Mouse (Mus musculus): ENCODE measurements around the gene Rhot2.

Gene Rhot2

DNA sequence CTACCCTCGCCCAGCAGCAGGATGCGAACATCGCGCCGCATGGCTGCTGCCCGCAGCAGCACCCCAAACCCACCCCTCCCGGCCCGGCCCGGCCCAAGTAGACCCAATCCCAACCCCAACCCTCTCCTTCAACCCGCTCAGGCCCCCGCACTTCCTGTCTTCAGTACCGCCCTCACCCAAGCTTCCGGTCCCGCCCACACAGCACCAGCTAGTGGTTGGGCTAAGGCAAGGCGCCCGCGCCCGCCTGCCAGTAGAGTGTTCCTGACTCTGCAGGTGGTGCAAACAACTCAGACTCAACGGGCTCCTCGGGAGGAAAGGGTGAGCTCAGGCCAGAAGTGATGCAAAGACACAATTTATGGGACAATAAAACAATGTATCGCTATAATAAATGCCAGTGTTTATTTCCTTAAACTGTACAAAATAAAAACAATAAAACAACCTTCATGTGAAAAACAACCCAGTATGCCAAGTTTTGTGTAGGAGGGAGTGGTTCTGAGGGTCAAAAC, at the start of gene Rhot2:
Rhot2 (minus strand) TSS at position 456 of the 506 bp plus-strand sequence.
- no peak for DNase-seq (ENCODE audit: extremely low spot score, low read depth, low spot score)

DNA sequence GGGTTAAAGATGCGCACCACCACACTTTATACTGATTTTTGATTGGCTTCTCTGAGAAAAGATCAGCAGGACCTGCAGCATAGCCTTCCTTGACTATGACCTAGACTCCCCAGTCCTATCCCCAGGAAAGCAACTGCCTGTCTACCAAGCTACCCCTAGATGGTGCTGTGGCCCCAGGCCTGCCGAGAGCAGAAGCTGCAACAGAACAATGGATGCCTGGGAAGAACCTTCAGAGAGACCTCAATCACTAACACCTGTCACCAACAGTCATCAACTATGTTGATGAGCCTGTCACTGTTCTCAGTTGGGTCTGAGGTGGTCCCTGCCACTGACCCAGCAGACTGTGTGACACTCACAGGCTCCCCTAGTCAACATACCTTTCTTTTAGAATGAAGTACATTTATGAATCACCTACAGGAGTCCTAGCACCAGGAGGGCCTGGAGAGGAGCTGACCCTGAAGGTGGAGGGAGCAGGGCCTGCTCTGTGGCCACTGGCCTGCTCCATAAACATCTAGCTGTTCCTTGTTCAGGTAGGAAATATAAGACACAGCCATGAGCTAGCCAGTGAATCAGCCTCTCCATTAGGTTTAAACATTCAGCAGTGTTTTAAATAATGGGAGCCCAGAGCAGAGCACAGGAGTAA, 49.4 kb upstream of the Rhot2 start:
- no peak for DNase-seq (ENCODE audit: extremely low spot score, low read depth, low spot score)

DNA sequence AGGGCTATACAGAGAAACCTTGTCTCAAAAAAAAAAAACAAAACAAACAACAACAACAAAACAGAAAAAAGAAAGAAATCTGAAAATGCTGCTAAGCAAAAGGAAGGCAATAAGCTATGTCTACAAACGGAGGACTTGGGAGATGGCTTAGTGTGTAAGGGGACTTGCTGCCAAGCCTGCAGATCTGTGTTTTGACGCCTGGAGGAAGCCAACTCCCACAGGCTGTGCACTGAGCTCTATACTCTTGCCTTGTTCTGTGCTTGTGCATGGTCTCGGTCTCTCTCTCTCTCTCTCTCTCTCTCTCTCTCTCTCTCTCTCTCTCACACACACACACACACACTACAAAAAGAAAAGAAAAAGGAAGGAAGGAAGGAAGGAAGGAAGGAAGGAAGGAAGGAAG, 44.2 kb upstream of the Rhot2 start:
- no peak for DNase-seq (ENCODE audit: extremely low spot score, low read depth, low spot score)

DNA sequence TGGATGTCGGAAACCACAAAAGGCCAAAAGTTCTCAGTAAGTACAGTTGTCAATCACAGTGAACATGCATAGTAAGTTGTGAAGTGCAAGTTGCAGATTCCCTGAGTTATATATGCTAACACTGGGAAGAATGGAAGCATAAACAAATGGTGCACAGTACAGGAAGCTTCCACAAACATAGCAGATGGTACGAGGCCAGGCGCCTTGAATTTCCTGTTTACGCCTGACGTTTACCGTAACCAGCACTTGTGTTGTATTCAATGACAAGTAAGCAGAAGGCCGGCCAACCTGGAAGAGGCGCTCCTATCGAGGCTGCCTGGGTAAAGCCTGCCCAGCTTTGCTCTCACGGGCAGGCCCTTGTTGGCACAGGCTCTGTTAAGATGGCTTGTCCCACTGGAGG, 42.8 kb upstream of the Rhot2 start:
- no peak for DNase-seq (ENCODE audit: extremely low spot score, low read depth, low spot score)

DNA sequence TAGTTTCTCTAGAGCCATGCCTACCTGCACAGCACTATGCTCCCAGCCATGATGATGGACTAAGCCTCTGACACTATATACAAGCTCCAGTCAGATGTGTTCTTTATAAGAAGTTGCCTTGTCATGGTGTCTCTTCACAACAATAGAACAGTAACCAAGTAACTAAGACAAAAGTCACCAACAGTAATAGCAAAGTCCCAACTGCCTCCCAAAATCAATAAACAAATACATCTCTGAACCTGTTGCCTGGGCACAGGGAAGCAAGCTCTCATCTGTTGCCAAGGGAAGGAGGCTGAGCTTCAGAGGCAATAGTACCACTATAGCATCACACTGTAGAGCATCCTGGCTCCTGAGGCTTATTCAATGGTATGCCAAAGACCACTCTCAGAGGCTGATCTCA, 42.2 kb upstream of the Rhot2 start:
- no peak for DNase-seq (ENCODE audit: extremely low spot score, low read depth, low spot score)

DNA sequence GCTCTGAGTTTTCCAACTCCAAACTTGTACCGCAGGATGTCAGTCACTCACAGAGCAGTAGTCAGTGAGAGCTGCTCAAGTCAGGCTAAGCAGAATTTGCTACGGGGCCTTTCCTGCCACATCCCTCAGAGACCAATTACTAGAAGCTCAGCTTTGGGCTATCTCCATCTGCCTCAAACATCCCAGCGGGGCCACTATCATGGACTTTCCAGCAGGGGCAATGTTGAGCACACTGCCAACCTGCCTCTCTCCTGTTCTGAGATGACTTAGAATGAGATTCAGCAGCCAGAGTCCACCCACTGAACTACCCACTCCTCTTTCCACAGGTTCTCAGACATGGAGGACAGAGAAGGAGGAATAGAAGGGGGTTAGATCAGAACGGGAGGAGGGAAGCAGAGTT, 41.0 kb upstream of the Rhot2 start:
- no peak for DNase-seq (ENCODE audit: extremely low spot score, low read depth, low spot score)

DNA sequence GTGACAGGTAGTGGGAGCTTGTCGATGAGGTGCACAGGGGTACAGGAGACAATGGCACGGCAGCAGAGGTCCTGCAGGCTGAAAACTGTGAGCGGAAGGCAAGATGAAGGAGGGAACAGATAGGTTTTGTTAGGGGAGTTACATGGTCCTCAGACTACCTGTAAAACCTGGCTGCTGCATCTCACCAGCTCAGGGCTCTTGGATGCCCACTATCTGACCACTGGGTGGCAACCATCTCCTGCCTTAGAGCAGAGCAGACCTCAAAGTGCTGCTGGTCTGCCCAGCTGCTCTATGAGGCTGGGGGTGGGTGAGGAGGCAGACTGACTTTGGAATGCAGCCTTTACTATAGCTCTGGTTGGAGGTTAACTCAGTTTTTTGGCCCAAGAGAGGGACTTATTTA, 39.2 kb upstream of the Rhot2 start:
- DNase-seq (ENCODE audit: extremely low spot score, low read depth, low spot score), result no peak

DNA sequence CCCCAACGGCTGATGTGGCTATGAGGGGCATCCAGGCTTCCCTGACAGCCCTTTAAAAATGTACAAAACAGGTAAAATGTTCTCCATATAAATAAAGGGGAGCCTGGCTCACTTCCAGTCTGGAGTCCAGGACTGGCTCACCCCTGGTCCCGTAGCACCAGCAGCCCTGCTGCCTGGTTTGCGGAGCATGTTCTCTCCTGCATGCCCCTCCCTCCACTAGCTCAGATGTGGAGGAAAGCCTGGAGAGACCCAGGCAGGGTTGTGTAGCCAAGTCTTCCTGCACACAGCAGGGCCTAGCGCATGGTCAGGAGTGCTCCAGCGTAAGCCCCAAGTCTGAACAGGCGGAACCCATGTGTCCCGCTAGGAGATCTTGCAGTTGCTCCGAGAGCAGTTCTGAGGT, 38.6 kb upstream of the Rhot2 start:
- no peak for DNase-seq (ENCODE audit: extremely low spot score, low read depth, low spot score)

DNA sequence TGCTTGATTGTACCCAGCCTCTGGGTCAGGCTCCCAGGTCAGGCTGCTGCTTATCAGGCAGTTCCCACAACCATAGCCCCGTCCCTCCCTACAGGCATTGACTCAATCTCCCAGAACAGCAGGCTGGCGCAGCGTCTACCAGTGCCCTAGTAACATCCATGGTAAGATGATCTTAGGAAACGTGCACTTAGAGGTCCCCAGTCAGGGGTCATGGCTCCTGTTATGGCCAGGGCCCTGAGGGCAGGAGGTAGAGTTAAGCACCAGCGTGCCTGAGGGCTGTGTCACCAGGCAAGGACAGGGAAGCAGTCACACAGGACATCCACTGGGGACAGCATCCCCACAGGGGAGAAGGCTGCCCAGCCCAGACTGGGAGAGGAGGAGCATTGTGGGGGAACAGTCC, 37.7 kb upstream of the Rhot2 start:
- no peak for DNase-seq (ENCODE audit: extremely low spot score, low read depth, low spot score)

DNA sequence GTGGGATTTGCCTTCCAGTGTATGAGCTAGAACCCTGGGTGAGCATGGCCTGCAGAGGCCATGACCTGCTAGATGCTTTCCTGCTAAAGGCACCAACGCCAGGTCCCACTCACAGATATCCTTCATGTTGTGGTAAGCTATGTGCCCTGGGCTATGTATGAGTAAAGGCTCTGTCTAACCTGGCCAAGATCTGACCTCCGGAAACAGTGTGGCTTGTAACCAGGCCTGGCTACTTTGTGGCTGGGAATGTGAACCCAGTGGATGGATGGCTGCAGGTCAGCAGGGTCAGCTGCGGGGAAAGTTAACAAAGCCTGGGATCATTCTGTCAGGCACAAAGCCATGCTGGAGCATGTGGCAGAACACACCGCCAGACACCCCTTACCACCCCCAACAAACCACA, 37.0 kb upstream of the Rhot2 start:
- no peak for DNase-seq (ENCODE audit: extremely low spot score, low read depth, low spot score)

DNA sequence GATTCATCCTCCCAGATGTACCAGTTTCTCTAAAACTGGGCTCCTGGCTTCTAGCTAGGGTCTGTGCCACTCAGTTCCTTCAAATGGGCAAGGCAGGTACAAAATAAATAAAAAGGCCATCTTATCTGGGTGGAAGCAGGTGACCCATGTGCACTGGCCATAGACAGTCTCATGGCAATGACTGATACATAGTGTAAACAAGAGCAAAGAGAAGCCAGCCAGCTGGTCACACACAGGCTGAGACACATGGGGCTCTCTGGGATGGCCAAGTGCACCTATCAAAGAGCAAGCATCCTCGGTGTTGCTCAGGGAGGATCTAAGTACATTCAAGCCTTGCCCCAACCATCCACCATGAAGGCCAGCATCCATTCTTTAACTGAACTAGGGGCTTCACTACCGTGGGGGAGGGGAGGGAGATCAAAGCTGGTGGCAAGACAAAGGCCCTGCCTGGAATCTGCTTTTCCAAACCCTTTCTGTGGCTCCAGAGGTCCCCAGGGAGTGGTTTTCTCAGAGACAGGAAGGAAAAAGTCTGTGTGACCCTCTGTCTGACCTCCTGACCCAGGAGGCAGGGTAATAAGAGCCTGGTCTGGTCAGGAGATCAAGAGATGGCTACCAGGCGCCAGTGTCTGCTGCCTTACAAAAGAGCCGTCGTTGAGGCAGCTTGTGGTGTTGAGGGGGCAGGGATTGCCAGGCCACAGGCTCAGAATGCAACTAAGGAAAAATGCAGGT, 36.4 kb upstream of the Rhot2 start:
- no peak for DNase-seq (ENCODE audit: extremely low spot score, low read depth, low spot score)

DNA sequence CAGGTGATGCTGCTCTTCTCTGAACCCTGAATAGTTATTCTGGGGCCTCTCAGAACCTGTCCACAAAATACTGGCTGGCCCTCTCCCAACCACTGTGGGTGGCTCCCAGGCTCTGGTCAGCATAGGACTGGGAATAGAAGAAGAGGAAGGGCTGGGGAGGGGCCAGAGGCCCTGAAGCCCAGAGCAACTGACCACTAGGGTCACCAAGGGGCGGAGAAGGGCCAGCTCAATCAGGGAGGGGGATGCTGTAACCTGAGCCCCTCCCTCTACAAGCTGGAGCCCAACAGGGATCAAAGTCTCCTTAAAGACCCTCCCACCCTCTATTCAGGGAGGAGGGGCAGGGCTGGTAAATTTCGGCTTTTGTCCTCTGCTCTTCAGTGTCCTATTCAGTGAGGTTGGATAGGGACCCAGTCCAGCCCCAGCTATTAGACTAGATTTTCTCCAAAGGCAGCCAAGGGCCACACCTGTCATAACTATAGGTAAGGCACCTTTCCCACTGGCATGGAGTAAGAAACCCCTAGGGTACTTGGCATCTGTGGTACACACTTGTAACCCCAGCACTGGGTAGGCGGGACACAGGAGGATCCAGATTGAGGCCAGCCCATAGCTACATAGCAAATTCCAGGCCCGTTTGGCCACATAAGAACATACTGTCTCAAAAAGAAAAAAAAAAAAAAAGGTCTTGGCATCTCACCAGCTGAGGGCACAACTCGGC, 35.7 kb upstream of the Rhot2 start, which contains the start of gene Wfikkn1:
Wfikkn1 (minus strand) TSS at position 663 of the 715 bp plus-strand sequence.
- no peak for DNase-seq (ENCODE audit: extremely low spot score, low read depth, low spot score)

DNA sequence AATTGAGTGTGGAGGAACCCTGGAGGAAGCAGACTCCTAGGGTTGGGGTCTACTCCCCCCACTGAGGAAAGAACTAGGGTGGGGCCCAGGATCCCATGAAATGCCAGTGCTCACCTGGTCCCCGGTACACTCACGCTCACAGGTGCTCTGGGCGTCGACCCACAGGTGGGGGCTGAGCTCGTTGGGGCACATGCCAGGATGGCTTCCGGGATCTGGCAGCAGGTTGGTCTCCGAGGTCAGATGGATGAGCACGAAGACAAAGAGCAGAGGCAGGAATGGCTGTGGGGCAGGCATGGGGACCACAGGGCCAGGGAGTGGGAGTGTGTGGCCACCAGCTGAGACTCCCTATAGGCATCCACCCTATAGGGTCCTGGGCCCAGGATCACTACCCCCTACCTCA, 35.1 kb upstream of the Rhot2 start:
- no peak for DNase-seq (ENCODE audit: extremely low spot score, low read depth, low spot score)

DNA sequence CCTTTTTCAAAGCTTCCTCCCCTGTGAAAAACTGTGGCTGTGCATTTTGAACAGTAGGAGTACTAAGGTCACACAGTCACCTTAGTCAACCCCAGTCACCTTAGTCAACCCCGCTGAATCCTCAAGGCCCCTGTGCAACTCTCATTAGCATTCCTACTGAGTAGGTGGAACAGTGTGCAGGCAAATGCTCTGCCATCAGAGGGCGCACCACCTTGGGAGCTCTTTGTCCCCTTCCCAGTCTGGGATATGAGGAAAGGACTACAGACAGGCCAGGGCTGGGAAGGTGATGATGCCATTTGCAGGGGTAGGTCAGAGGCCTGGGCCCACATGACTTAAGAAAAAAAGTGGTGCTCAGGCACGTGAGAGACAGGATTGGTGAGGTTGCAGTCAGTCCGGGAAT, 34.6 kb upstream of the Rhot2 start:
- DNase-seq (ENCODE audit: extremely low spot score, low read depth, low spot score), result no peak

DNA sequence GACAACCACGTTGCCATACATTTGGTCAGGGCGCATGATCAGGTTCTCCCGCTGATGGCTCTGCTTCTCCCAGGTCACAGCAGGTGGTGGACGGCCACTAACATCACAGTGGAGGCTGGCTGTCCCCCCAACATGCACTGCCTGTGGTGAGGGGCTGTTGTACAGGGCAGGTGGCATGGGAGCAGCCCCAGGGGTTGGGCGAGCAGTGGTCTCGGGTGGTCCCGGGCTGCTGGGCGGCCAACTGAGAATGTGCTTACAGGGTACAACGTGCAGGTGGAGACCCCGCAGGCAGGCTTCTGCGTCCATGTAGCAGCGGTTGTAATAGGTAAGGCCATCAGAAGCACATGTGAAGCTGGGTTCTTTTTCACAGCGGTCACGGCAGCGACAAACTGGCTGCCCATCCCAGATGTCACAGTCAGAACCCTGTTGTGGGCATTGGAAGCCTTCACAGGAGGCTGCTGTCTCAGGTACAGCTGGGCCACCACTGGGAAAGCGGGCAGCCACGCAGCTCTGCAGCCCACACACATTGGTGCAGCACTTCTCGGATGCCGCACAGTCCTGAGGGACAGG, 34.0 kb upstream of the Rhot2 start:
- DNase-seq (ENCODE audit: extremely low spot score, low read depth, low spot score), result no peak

DNA sequence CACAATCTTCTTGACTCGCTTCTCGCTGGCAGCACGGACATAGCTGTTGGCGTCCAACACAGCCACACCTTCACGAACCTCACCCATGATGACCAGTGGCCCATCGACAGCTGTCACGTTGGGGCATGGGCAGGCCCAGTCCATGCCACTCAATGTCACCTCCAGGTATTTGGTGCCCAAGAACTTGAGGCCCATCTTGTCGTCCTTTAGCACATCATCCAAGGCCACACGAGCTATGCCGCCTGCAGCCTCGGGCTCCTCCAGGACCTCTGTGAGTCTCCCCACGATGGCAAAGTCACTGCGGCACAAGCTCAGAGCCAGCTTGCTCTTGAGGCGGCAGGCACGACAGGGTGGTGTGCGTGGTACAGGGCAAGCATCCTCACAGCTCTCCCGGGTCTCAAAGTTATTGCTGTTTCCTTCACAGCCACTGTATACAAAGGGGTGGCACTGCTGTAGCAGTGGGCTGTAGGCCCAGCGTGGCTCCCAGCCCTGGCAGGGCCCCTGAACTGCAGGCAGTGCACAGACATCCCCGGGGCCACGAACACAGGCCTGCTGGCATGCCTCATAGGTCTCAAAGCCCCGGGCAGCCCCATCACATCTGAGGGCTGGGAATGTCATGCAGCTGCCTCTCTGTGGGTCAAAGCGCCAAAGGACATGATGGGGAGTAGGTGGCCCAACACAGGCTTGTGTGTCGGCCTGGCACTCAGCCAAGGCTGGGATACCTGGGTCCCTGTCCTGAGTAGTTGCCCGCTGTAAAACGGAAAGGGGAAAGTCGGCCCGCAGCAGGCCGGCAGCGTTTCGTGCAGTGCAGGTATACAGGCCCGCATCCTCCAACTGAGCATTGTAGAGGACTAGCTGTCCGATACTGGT, 33.3 kb upstream of the Rhot2 start:
- no peak for DNase-seq (ENCODE audit: extremely low spot score, low read depth, low spot score)

DNA sequence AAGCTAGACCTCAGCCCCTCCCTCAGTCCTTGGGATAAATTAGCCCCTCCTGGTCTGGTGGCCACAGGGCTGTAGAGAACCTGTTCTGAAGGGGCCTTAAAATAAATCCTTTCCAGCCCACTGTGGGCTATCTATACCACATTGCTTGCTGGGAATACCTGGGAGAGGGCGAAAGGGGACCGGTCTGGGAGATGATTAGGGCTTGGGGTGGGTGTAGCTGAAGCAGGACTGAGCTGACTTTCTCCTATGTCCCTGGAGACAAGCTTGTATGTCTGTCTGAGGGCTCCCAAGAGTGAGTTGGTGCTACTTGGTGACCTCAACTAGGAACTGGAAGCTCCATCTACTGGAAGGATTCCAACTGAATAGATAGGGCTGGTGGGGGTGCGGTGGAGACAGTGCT, 32.4 kb upstream of the Rhot2 start:
- no peak for DNase-seq (ENCODE audit: extremely low spot score, low read depth, low spot score)

DNA sequence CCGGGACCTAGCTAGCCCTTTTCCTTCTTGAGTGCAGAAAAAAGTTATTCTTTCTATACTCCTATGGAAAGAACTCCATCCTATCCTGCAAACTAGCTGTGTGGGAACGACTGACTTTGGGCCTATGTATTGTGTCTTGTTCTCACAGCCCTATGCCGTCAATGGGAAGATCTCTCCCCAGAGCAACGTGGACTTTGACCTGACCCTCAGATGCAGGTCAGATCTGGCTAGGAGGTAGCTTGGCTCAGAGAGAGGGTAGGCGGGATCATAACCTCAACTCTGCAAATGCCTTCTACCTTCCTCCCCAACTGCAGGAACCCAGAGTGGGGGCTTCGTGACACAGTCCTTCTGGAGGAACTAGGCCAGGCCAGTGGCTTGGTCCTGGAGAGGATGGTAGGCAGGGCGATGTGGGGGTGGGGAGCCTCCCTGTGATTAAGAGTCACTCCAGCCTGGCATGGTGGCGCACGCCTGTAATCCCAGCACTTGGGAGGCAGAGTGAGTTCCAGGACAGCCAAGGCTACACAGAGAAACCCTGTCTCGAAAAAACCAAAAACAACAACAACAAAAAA, 31.8 kb upstream of the Rhot2 start:
- DNase-seq (ENCODE audit: extremely low spot score, low read depth, low spot score), result no peak

DNA sequence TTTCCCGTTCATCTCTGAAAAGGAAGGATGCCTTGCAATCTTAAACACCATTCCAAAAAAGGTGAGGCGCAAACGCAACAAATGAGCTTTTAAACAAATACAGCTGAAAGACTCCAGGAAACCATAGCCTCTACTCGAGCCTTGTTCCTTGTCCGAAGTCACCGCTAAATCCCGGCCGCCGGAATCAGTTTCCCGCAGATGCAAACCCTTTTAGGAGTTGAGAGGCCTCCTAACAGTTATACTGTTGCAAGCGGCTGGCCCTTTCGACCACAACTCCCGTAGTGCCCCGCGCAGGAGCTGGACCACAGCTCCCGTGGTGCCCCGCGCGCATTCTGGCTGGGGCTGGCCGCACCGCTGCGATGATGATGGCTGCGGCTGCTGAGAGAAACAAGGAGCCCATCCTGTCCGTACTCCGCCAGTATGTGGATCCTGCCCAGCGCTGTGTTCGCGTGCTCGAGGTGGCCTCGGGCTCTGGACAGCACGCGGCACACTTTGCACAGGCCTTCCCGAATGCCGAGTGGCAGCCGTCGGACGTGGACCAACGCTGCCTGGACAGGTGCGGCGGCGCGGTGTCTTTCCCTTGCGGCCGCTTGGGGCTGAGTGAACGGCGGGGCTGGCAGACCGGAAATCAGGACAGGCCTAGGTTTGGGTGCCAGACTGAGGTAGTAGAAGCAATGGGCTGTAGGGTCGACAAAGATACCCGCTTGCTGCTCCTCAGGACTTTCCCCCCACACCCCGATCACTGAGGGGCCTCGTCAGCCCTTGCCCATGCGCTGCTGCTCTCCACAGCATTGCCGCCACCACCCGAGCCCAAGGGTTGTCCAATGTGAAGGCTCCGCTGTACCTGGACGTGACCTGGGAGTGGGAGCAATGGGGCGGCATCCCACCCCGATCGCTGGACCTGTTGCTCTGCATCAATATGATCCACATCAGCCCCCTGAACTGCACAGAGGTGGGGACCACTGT, 30.8 kb upstream of the Rhot2 start:
- DNase-seq (ENCODE audit: extremely low spot score, low read depth, low spot score), result no peak
